Mouse (Mus musculus): ENCODE results near the gene Gm17018.

- TF ChIP-seq CTCF (IDR thresholded peaks at IDR 0.05; ENCODE audit: control insufficient read depth, insufficient read depth, low read length) (no peak), POLR2A (IDR thresholded peaks at IDR 0.05; ENCODE audit: borderline replicate concordance, control insufficient read depth, low read depth, low read length) (no peak)
Observed at GRCm38 (mm10) chr19:45614375-45614774, 54.0 kb downstream of the Gm17018 start.

All from bone marrow, adult 2 months (tissue).